Mouse (Mus musculus): ENCODE data around the gene Nr1d1.

DNA sequence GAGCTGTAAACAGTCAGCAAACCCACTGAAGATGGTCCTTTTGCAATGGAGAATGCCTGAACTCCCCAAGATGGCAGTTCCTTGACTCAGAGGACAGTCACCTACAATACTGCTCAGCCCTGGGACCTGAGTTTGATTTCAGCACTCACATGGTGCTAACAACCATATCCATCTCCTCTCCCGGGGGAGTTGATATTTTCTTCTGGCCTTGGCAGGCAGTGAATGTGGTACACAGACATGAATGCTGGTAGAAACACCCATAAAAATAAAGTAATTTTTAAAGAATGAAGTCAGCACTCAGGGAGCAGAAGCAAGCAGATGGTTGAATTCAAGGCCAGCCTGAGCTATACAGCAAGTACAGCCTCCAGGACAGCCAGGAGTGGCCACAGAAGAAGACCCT is 39.0 kb downstream of the Nr1d1 start:
- no peak for TF ChIP-seq EP300 (IDR thresholded peaks at IDR 0.05; ENCODE audit: low read length)
- no peak for TF ChIP-seq CTCF (conservative IDR thresholded peaks at IDR 0.05 in 1 of 2, IDR thresholded peaks at IDR 0.05 in 1 of 2; ENCODE audit: low read depth in 2 of 2, low read length in 2 of 2)
- no peak for TF ChIP-seq POLR2A (IDR thresholded peaks at IDR 0.05; ENCODE audit: low read depth, low read length)
- no peak for TF ChIP-seq JUND (conservative IDR thresholded peaks at IDR 0.05; ENCODE audit: low read depth, low read length)
- no peak for TF ChIP-seq IRF4 (IDR thresholded peaks at IDR 0.05; ENCODE audit: low read depth, low read length)
- no peak for TF ChIP-seq MAZ (IDR thresholded peaks at IDR 0.05; ENCODE audit: low read depth, low read length)
- TF ChIP-seq ZMIZ1 (IDR thresholded peaks at IDR 0.05; ENCODE audit: low read depth, low read length), result no peak
- no peak for TF ChIP-seq ZC3H11A (IDR thresholded peaks at IDR 0.05; ENCODE audit: low read depth, low read length)
- no peak for TF ChIP-seq HCFC1 (IDR thresholded peaks at IDR 0.05; ENCODE audit: low read depth, low read length)
- no peak for TF ChIP-seq ELF1 (IDR thresholded peaks at IDR 0.05; ENCODE audit: low read depth, low read length)
- TF ChIP-seq SMC3 (IDR thresholded peaks at IDR 0.05; ENCODE audit: low read depth, low read length), result no peak
